Mouse (Mus musculus) hindbrain, embryonic 10.5 days (tissue): ENCODE data around the gene Sipa1l3. TPM values are rescaled to one million over a fixed set of nuclear protein-coding genes. Genes with fewer than 3 reads are reported as not detected.

ENCODE experiments used
- DNase-seq: peaks from one replicate; pipeline ENCODE4 v3.0.0-alpha.2; 2017; ENCODE audit warnings: low spot score
- H3K27ac ChIP-seq: fragments of 300-500 bp; sonication (generic); 2 replicates; pipeline ENCODE4 v1.5.1; 2016; ENCODE audit warnings: mild to moderate bottlenecking, moderate library complexity
- H3K27me3 ChIP-seq: fragments of 300-500 bp; sonication (generic); 2 replicates; pipeline ENCODE4 v1.6.1; 2016; ENCODE audit warnings: mild to moderate bottlenecking; ENCODE audit not compliant: poor library complexity, insufficient read depth, severe bottlenecking
- H3K36me3 ChIP-seq: fragments of 300-500 bp; sonication (generic); 2 replicates; pipeline ENCODE4 v1.6.1; 2016; ENCODE audit warnings: mild to moderate bottlenecking, moderate library complexity
- H3K4me1 ChIP-seq: fragments of 300-500 bp; sonication (generic); replicated peaks from 2 replicates; pipeline ENCODE4 v1.6.1; 2016; ENCODE audit warnings: mild to moderate bottlenecking
- H3K4me3 ChIP-seq: fragments of 300-500 bp; sonication (generic); 2 replicates; pipeline ENCODE4 v1.5.1; 2016; ENCODE audit warnings: mild to moderate bottlenecking, moderate library complexity
- H3K9me3 ChIP-seq: fragments of 300-500 bp; sonication (generic); 2 replicates; pipeline ENCODE4 v1.6.1; 2016; ENCODE audit warnings: mild to moderate bottlenecking, moderate library complexity
- WGBS: fragments of 180-500 bp; shearing (Covaris S2); methylation state at CpG from one replicate; pipeline ENCODE4 v1.1.7; 2016; 5-methylcytosine and 5-hydroxymethylcytosine counted together
- polyA plus RNA-seq: library from polyadenylated mRNA; unstranded; fragments of >200 nt; fragmentation: Nextera tagmentation; extraction: Ambion mirVana; gene quantifications from 2 replicates; pipeline ENCODE4 v1.2.1, GENCODE M21; 2016

Sipa1l3 gene
- polyA plus RNA-seq, 1 experiment from 2014 or later, result 9.7 TPM

- Histone ChIP-seq H3K4me3 (no peak overlapping the region), H3K27ac (no peak overlapping the region), H3K9me3 (no peaks in the 10 kb centered on the region), H3K4me1 (peaks cover 28% of the 10 kb centered on the region), H3K36me3 (no peaks in the 10 kb centered on the region), H3K27me3 (no peaks in the 10 kb centered on the region)
- WGBS, result 82% methylated on average over 3 of the region's 3 CpGs
- DNase-seq, result no peak
Observed at GRCm38 (mm10) chr7:29462820-29463219, 55.6 kb downstream of the Sipa1l3 start.

- H3K27me3 ChIP-seq, result no peaks in the 10 kb centered on the region
- no peak overlapping the region for H3K4me3 ChIP-seq
- DNase-seq, result no peak
- H3K27ac ChIP-seq, result no peak overlapping the region
- 91% methylated on average over 5 of the region's 5 CpGs for WGBS
- no peaks in the 10 kb centered on the region for H3K36me3 ChIP-seq
- H3K9me3 ChIP-seq, result no peaks in the 10 kb centered on the region
- peaks cover 28% of the 10 kb centered on the region for H3K4me1 ChIP-seq
Observed at GRCm38 (mm10) chr7:29462178-29462577, 56.3 kb downstream of the Sipa1l3 start.

GRCm38 (mm10) chr7:29461557-29461956 is 56.9 kb downstream of the Sipa1l3 start:
- Histone ChIP-seq H3K27me3 (no peaks in the 10 kb centered on the region), H3K36me3 (no peaks in the 10 kb centered on the region), H3K27ac (peak overlapping the region; percentile 56; the same call in 1 of the 2 replicates), H3K9me3 (no peaks in the 10 kb centered on the region), H3K4me1 (peaks cover 28% of the 10 kb centered on the region), H3K4me3 (no peak overlapping the region)
- WGBS, result 85% methylated on average over 10 of the region's 10 CpGs
- DNase-seq, result no peak

- H3K27ac ChIP-seq, result no peak overlapping the region
- H3K27me3 ChIP-seq, result peaks cover 12% of the 10 kb centered on the region
- 89% methylated on average over 14 of the region's 14 CpGs for WGBS
- H3K36me3 ChIP-seq, result no peaks in the 10 kb centered on the region
- peaks cover 31% of the 10 kb centered on the region for H3K4me1 ChIP-seq
- DNase-seq, result no peak
- H3K9me3 ChIP-seq, result no peaks in the 10 kb centered on the region
- H3K4me3 ChIP-seq, result no peak overlapping the region
Observed at GRCm38 (mm10) chr7:29458889-29459740, 59.3 kb downstream of the Sipa1l3 start.

- no peaks in the 10 kb centered on the region for H3K9me3 ChIP-seq
- no peaks in the 10 kb centered on the region for H3K36me3 ChIP-seq
- peaks cover 38% of the 10 kb centered on the region for H3K4me1 ChIP-seq
- DNase-seq, result no peak
- H3K4me3 ChIP-seq, result no peak overlapping the region
- WGBS, result 75% methylated on average over 6 of the region's 6 CpGs
- no peak overlapping the region for H3K27ac ChIP-seq
- peaks cover 12% of the 10 kb centered on the region for H3K27me3 ChIP-seq
Observed at GRCm38 (mm10) chr7:29457772-29458171, 60.7 kb downstream of the Sipa1l3 start.

GRCm38 (mm10) chr7:29456716-29457115 is 61.7 kb downstream of the Sipa1l3 start:
- DNase-seq, result no peak
- H3K36me3 ChIP-seq, result no peaks in the 10 kb centered on the region
- H3K4me3 ChIP-seq, result no peak overlapping the region
- peaks cover 43% of the 10 kb centered on the region for H3K4me1 ChIP-seq
- H3K9me3 ChIP-seq, result no peaks in the 10 kb centered on the region
- WGBS, result 94% methylated on average over 9 of the region's 9 CpGs
- H3K27ac ChIP-seq, result no peak overlapping the region
- peaks cover 14% of the 10 kb centered on the region for H3K27me3 ChIP-seq

GRCm38 (mm10) chr7:29455591-29455990 is 62.9 kb downstream of the Sipa1l3 start:
- Histone ChIP-seq H3K4me1 (peaks cover 45% of the 10 kb centered on the region), H3K9me3 (no peaks in the 10 kb centered on the region), H3K27me3 (peaks cover 22% of the 10 kb centered on the region), H3K27ac (no peak overlapping the region), H3K36me3 (no peaks in the 10 kb centered on the region), H3K4me3 (no peak overlapping the region)
- WGBS, result 74% methylated on average over 6 of the region's 6 CpGs
- DNase-seq, result no peak

- Histone ChIP-seq H3K4me3 (no peak overlapping the region), H3K36me3 (no peaks in the 10 kb centered on the region), H3K4me1 (peaks cover 45% of the 10 kb centered on the region), H3K27ac (no peak overlapping the region), H3K9me3 (no peaks in the 10 kb centered on the region), H3K27me3 (peaks cover 22% of the 10 kb centered on the region)
- 78% methylated on average over 7 of the region's 7 CpGs for WGBS
- DNase-seq, result no peak
Observed at GRCm38 (mm10) chr7:29454965-29455364, 63.5 kb downstream of the Sipa1l3 start.

GRCm38 (mm10) chr7:29452991-29453741 is 65.3 kb downstream of the Sipa1l3 start:
- peak; percentile 73 for DNase-seq
- peaks cover 22% of the 10 kb centered on the region for H3K27me3 ChIP-seq
- 11% methylated on average over 18 of the region's 18 CpGs for WGBS
- H3K4me1 ChIP-seq, result peaks cover 49% of the 10 kb centered on the region
- peak overlapping the region; percentile 26 for H3K4me3 ChIP-seq
- no peaks in the 10 kb centered on the region for H3K36me3 ChIP-seq
- no peaks in the 10 kb centered on the region for H3K9me3 ChIP-seq
- peak overlapping the region; percentile 86 for H3K27ac ChIP-seq

- no peaks in the 10 kb centered on the region for H3K9me3 ChIP-seq
- no peak overlapping the region; the same call in 1 of the 2 replicates for H3K4me3 ChIP-seq
- peak; percentile 13 for DNase-seq
- peaks cover 22% of the 10 kb centered on the region for H3K27me3 ChIP-seq
- H3K27ac ChIP-seq, result peak overlapping the region; percentile 86
- H3K36me3 ChIP-seq, result no peaks in the 10 kb centered on the region
- 89% methylated on average over 6 of the region's 6 CpGs for WGBS
- H3K4me1 ChIP-seq, result peaks cover 50% of the 10 kb centered on the region
Observed at GRCm38 (mm10) chr7:29452381-29452780, 66.1 kb downstream of the Sipa1l3 start.

- peaks cover 49% of the 10 kb centered on the region for H3K4me1 ChIP-seq
- no peak for DNase-seq
- no peak overlapping the region for H3K4me3 ChIP-seq
- H3K27ac ChIP-seq, result no peak overlapping the region
- no peaks in the 10 kb centered on the region for H3K36me3 ChIP-seq
- H3K9me3 ChIP-seq, result no peaks in the 10 kb centered on the region
- peaks cover 20% of the 10 kb centered on the region for H3K27me3 ChIP-seq
- 83% methylated on average over 5 of the region's 5 CpGs for WGBS
Observed at GRCm38 (mm10) chr7:29450175-29450574, 68.3 kb downstream of the Sipa1l3 start.

GRCm38 (mm10) chr7:29448830-29449229 is 69.6 kb downstream of the Sipa1l3 start:
- H3K36me3 ChIP-seq, result no peaks in the 10 kb centered on the region
- no peak for DNase-seq
- H3K27ac ChIP-seq, result no peak overlapping the region
- H3K4me3 ChIP-seq, result no peak overlapping the region
- WGBS, result 92% methylated on average over 6 of the region's 6 CpGs
- peaks cover 50% of the 10 kb centered on the region for H3K4me1 ChIP-seq
- peaks cover 10% of the 10 kb centered on the region; the same call in 1 of the 2 replicates for H3K27me3 ChIP-seq
- no peaks in the 10 kb centered on the region for H3K9me3 ChIP-seq
